Mouse (Mus musculus): ENCODE results near the gene Rabep2.
"Not testable (repeated sequence)": the region's sequence is repeated elsewhere in the genome, so short reads cannot be mapped to it uniquely, and the experiment has no call there.

DNA sequence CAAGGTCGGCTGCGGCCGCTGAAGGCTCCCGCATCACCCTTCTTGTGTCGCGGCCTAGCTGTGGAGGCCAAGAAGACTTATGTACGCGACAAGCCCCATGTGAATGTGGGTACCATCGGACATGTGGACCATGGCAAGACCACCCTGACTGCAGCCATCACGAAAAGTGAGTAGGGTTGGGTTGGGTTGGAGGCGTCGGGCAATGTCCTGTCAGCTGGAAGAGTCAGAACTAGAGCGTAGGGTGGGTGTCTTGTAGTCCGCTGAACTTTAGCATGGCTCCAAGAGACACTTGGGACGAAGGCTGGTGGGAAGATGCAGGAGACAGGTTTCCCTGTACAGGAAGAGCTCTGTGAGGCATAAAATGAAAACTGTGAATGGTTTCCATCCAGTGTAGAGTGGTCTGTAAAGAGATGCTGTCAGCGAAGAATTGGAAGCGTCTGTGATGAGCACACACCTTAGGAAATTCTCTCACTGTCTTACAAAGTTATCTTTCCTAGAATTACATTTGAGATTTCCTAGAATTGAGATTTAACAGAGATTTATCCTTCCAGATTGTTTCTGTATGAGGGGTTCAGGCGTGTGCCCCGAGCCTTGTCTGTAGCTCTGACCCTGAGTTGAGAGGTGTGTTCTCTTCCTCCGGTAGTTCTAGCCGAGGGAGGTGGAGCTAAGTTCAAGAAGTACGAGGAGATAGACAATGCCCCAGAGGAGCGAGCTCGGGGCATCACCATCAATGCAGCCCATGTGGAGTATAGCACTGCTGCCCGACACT, 59.2 kb downstream of the Rabep2 start:
- TF ChIP-seq CTCF (IDR thresholded peaks at IDR 0.05; ENCODE audit: control insufficient read depth, insufficient read depth, insufficient replicate concordance, low read depth, low read length); POLR2A (IDR thresholded peaks at IDR 0.05; ENCODE audit: control insufficient read depth, low read depth, low read length): not testable (repeated sequence)
